Mouse (Mus musculus): ENCODE results near the gene Plaur. TPM values are rescaled to one million over a fixed set of nuclear protein-coding genes. Genes with fewer than 3 reads are reported as not detected.

Plaur gene
- total RNA-seq, 2 experiments from 2014 or later = 20.5 to 23.9 TPM

DNA sequence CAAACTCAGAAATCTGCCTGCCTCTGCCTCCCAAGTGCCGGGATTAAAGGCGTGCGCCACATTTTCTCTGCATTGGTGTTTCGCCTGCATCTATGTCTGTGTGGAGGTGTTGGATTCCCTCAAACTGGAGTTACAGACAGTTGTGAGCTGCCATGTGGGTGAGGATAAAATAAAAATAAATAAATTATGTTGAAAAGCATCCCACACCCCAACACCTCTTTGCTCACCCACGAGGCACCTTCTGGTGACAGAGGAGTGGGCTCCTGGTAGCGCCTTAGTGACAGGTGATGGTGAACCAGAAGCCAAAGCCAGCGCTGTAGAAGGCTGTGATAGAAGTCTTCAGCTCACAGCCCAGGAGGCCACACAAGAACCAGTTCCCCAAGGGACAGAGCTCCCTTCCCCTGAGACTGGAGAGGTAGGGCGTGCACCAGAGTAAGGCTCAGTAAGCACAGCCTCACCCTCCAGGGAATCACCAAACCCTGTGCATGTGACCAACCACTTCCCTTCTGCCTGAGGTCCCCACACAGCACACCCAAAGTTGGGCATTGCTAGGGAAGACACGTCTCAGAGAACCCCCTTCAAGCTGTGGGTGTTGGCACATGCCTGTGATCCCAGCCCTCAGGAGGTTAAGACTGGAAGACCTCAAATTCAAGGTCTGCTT, 16.9 kb upstream of the Plaur start:
- ATAC-seq (replicated peaks; ENCODE audit: poor library complexity, severe bottlenecking) = peak; percentile 52

DNA sequence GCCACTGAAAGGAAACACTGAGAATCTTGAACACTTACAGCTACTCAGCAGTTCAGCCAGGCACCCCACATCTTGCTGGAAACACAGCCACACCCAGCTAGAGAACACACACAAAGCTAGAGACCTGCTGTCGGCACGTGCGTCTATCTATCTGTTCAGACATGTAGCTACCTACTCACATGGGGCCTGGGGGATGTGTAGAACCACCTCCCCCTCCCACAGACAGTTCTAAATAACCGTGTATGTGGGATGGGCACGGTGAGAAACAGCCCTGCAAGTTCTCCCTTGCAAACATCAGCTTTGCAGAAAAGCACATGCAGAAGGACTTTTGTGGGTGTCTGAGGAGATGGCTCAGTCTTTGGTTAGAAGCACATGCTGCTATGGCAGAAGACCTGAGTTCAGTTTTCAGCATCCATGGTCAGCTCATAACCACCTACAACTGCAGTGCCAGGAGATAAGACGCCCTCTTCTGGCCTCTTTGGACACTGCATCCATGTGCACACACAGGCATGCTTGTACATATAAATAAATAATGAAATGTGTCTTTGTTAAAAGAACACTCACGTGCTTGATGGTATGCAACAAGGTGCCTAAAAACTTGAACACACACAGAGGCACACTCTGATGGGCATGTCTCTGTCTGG, 15.5 kb upstream of the Plaur start:
- no peak for ATAC-seq (replicated peaks; ENCODE audit: poor library complexity, severe bottlenecking)

DNA sequence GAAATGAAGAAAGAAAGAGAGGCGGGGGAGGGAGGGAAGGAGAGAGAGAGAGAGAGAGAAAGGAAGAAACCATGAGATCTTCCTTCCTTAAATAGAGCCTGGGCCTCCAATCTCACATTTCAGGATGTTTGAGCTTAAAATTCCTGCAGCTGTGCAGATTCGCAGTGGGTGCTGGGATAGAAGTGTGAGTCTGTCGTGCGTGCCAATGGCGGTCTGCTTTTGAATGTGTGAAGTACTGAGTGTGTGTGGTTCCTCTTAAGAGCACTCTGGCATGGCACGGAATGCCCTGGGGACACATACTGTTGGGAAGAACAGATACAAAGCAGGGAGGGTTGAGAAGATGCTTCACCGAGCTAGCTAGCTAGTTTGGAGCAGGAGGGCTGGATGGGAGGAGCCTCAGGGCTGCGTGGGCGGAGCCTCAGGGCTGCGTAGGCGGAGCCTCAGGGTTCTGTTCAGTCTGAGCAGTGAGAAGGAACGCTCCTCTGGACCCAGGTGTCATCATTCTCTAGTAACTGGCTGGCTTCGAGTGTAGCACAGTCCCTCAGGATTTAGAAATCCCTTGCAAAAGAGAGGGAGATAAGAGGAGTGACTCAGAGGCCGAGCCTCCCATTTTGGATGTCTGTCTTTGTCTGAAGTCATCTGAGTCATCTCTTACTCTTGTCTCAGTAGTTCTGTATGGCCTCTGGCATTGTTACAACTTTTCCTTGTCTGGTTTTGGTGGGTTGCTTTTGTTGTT, 13.3 kb upstream of the Plaur start:
- ATAC-seq (replicated peaks; ENCODE audit: poor library complexity, severe bottlenecking) = peak; percentile 31

DNA sequence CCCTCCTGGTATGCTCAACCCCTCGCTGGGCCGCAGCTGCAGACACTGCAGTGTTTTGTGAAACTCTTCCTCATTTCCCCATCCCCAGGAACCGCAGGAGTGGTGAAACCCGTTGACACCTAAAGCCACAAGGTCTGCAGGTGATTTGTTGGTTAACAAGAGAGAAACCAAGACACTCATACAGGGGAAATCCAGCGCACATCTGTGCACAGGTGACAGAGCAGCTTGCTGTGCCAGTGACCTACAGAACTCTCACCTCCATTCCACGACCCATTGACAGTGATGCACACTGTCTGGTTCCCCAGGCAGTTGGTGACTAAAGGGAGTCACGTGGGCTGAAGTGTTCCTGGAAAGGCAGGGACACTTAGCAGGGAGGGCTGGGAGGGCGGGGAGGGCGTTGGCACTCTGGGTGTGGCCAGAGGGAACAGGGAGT, 11.7 kb upstream of the Plaur start:
- ATAC-seq (replicated peaks; ENCODE audit: poor library complexity, severe bottlenecking) = peak; percentile 57

DNA sequence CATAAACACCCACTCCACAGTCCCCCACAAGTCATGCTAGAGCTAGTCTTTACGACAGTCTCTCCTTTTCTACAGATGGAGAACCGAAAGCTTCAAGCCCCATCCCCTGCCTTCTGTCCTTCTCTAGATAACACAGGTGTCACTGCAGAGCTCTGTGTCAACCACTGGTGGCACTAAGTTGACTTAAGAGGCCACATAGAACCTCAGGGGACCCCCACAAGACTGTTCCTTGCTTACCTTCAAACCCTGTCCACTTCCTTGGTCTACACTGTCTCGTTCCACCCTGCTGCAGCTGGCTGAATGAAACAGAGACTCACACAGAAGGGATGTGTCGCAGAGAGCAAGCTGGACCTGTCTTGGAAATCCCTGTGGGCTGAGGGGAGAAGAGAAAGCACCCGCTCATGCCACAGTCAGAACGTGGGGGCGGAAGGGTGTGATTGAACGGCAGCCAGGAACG, 10.4 kb upstream of the Plaur start, which contains the start of gene Irgc1:
TSS of gene Irgc1 (minus strand) at position 443 of the 457 bp plus-strand sequence.
- peak; percentile 50 for ATAC-seq (replicated peaks; ENCODE audit: poor library complexity, severe bottlenecking)

DNA sequence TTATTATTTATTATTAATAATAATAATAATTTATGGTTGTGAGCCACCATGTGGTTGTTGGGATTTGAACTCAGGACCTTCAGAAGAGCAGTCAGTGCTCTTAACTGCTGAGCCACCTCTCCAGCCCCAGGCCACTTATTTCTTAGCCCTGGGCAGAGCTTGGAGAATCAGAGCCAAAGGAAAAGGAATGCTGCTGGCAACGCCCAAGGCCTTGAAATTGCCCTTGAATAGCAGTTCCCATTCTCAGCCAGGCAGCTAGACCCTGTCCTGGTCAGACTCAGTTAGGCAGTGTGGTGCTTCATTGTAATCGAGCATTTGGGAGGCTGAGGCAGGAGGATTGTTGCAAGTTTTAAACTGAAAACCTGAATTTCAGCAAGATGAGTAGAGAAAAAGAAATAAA, 8.1 kb upstream of the Plaur start:
- ATAC-seq (replicated peaks; ENCODE audit: poor library complexity, severe bottlenecking) = no peak

GRCm38 (mm10) chr7:24455726-24456125, 6.6 kb upstream of the Plaur start:
- no peak for ATAC-seq (replicated peaks; ENCODE audit: poor library complexity, severe bottlenecking)

DNA sequence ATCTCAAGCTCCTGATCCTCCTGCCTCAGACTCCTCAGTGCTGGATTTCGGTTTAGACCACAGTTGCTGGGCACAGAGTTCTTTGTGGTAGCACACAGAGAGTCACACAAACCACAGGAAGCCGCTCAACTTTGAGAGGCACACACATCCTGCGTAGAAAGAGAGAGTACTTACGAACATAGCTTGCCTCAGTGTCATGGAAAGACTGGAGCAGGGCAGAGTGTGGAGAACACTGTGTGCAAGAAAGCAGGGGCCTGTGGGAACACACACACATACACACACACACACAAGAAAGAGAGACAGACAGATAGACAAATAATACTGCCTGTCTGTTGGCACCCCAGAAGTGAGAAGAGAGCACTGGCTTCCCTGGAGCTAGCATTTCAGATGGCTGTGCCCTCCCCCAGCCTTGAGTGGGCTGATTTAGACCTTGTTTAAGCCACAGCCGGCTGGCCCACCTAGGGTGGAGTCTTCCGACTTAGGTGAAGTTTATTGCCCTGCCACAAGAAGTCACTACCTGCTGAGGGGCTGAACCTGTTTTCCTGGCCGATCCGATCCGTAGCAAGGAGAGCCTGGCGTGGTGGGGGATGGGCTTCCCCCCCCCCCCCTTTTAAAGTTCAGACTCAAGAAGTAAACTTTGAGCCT, 4.4 kb upstream of the Plaur start:
- ATAC-seq (replicated peaks; ENCODE audit: poor library complexity, severe bottlenecking) = peak; percentile 65

GRCm38 (mm10) chr7:24459440-24459839, 2.8 kb upstream of the Plaur start:
- ATAC-seq (replicated peaks; ENCODE audit: poor library complexity, severe bottlenecking) = no peak

- peak; percentile 34 for ATAC-seq (replicated peaks; ENCODE audit: poor library complexity, severe bottlenecking)
Measured at GRCm38 (mm10) chr7:24459843-24460242, 2.4 kb upstream of the Plaur start.

- ATAC-seq (replicated peaks; ENCODE audit: poor library complexity, severe bottlenecking) = peak; percentile 17
Measured at GRCm38 (mm10) chr7:24461376-24462051, 770 bp upstream of the Plaur start.

GRCm38 (mm10) chr7:24466835-24467234, 4.6 kb downstream of the Plaur start:
- peak; percentile 57 for ATAC-seq (replicated peaks; ENCODE audit: poor library complexity, severe bottlenecking)

DNA sequence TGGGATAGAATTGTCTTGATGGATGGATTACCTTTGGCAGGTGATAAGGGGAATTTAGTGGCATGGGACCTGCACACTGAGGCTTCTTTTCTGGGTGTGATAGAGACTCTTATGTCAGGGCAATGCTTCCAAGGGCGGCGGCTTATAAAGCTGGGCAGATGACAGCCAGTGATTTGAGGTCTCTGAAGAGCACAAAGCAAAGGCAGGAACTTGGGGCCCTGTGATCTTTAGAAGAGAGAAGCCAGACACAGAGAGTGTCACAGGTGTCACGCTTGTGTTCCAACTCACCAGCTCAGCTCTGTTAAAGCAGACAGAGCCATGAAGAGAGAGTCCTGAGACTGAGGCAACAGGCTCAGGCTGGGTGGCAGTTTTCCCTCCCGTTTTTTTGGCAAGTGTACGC, 5.6 kb downstream of the Plaur start:
- no peak for ATAC-seq (replicated peaks; ENCODE audit: poor library complexity, severe bottlenecking)

DNA sequence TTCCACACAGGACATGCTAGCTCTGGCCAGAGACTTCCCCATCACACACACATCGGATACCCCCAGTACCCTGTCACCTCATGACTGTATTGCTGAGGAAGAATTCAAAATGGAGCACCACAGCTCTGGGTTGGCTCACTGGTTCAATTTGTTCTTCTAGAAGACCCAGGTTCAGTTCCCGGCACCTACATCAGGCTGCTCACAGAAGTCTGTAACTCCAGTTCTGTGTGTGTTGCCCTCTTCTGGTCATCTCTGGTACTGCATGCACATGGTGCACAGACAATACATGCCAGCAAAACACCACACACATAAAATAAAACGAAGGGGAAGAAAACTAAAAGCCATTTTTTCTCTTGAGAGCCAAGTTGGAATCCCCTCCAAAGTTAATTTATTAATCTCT, 6.8 kb downstream of the Plaur start:
- ATAC-seq (replicated peaks; ENCODE audit: poor library complexity, severe bottlenecking) = no peak

- ATAC-seq (replicated peaks; ENCODE audit: poor library complexity, severe bottlenecking) = no peak
Measured at GRCm38 (mm10) chr7:24470356-24470755, 8.1 kb downstream of the Plaur start.

DNA sequence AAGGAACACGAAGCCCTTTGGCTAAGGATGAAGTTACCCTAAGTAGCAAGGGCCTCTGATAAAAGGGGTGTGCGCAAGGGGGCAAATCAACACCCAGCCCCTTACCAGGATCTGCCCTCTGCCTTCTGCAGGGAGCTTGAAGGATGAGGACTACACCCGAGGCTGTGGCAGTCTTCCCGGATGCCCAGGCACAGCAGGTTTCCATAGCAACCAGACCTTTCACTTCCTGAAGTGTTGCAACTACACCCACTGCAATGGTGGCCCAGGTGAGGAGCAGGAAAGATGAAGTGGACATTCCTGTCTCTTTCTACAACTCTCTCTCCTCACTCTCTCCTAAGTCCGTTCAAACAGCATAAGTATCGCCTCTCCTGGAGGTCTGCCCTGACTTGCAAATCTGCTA, 10.2 kb downstream of the Plaur start:
- no peak for ATAC-seq (replicated peaks; ENCODE audit: poor library complexity, severe bottlenecking)

DNA sequence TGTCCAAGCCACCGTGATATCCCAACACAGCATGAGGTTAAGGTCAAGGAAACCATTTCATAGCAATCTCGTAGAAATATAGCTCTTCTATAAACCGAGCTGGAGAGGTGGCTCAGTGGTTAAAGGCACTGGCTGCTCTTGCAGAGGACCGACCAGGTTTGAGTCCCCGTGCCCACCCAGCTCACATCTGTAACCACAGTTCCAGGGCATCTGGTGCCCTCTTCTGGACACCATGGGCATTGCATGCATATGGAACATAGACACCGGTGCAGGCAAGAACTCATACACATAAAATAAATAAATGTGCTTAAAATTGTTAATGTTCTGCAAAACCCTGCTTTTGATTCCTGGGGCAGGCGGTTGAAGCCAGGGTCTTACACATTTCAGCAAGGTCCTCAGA, 10.7 kb downstream of the Plaur start:
- ATAC-seq (replicated peaks; ENCODE audit: poor library complexity, severe bottlenecking) = peak; percentile 62

DNA sequence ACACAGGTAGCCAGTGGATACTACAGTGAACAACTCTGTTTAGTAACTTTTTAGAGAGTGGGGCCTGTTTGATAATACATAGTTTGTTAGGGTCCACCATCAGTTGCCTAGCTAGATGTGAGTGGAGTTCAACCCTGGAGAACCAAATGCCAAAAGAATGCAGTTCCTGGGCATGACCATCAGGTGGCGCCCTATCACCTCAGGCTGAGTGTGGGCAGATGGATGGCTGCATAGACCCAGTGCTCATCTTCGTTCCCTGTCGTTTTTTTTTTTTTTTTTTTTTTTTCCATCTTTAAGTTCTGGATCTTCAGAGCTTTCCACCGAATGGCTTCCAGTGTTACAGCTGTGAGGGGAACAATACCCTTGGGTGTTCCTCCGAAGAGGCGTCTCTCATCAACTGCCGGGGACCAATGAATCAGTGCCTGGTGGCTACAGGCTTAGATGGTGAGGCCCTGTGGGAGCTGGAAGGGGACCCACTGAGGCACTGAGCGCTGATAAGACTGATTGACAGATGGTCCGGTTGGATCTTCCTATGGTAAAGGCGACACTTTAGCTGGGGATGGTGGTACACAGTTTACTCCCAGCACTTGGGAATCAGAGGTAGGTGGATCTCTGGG, 11.7 kb downstream of the Plaur start:
- peak; percentile 82 for ATAC-seq (replicated peaks; ENCODE audit: poor library complexity, severe bottlenecking)

- ATAC-seq (replicated peaks; ENCODE audit: poor library complexity, severe bottlenecking) = no peak
Measured at GRCm38 (mm10) chr7:24474811-24475506, 12.7 kb downstream of the Plaur start.

Data from granulocyte monocyte progenitor cell, adult 5-6 weeks (primary cell).